Mouse (Mus musculus): ENCODE measurements at regions not wholly inside any gene's neighbourhood (a gene's known extent, or its start where the extent isn't known, plus 50 kb on each side); places are given as distances from the start of the nearest gene placed in this dataset.
"Not testable (repeated sequence)": the region's sequence is repeated elsewhere in the genome, so short reads cannot be mapped to it uniquely, and the experiment has no call there.

DNA sequence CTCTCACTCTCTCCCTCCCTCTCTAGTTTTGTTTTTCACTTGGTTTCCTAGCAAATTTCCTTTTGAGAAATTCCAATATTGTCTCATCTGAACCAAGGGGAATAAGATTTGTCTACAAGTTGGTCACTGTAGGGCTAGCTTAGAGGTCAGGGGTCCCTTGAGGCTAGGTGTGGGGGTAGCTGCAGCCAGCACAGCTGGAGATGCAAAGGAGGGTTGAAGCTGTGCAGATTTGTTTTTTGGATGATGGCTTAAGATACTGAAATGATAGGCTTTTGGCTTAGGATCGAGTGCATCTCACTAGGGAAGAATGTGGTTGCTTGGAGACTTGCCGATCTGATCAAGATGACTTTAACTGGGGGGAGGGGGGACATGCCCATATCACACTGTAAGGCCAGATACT lies 88.3 kb upstream of the Tmem28 start:
- no peak for DNase-seq (ENCODE audit: low spot score)

DNA sequence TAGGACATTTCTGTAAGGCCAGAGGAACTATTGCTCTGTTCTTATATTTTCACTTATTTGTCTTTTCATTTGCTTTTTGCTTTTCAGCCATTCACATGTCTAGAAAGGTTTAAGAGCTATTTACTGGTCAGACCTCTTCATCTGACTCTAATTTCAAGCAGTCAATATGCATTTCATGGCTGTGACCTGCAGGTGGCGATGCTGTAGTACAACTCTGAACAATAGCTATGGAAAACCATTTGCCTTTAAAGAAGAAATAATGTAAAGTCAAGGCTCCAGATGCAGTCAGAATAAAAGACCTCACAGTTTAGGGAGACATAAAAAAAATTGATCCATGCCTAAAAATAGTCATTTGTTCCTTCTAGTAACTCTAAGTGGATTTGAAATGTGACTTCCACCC lies 95.7 kb upstream of the Tmem28 start:
- DNase-seq (ENCODE audit: low spot score), result no peak

DNA sequence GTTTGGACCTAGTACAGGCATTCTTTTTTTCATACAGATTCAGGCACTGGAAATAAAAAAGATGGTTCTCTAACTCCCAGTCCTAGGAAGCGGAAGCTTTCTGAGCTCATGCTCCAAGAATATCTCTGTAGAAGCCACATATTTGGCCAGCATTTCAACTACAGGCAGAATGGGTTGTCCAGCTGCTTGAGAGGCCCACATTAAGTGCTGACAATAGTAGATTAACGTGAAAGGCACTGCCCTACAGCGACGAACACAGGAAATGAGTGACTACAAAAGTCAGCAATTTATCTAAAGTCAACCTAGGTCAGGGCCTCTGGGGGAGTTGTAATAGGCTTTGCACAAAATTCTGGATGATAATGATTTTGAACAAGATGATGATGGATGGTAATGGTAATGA lies 125.5 kb upstream of the Tmem28 start:
- no peak for DNase-seq (ENCODE audit: low spot score)

DNA sequence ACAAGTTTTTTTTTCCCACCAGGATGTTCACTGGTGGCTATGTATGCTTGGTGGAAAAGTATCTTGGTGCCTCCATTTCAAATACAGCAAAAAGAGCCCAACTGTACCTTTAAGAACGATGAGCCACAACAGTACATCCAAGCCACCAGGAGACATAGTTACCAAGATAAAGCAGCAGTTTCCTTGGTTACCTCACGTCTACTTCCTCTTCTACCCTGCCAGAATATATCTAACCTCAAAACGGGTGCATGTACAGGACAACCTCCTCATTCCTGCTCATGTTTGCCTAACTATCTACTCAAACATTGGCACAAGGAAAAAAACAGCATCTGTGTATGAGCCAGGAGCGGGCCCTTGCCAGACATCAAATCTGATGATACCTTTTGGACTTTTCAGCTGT lies 129.8 kb upstream of the Tmem28 start:
- no peak for DNase-seq (ENCODE audit: low spot score)

DNA sequence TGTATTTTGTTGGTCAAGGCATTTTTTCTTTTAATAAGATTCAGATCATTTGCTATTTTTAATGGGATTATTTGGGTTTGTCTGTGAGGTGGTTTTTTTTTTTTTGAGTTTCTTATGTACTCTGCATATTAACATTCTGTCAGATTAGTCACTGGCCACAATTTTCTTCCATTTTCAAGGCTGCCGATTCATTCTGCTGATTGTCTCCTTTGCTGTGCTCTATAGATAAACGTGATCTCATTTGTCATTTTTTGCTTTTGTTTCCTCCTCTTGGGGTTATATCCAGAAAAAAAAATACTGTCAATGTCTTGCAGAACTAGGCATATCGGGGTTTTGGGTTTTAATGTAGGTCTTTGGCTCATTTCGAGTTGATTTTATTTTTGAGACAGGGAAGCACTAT lies 131.1 kb upstream of the Tmem28 start:
- no peak for DNase-seq (ENCODE audit: low spot score)

DNA sequence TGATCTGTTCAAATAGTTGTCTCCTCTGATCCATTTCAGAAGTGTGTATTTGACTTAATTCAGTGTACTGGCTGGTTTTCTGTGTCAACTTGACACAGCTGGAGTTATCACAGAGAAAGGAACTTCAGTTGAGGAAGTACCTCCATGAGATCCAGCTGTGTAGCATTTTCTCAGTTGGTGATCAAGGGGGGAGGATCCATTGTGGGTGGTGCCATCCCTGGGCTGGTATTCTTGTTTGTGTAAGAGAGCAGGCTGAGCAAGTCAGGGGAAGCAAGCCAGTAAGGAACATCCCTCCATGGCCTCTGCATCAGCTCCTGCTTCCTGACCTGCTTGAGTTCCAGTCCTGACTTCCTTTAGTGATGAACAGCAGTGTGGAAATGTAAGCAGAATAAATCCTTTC lies 138.3 kb upstream of the Tmem28 start:
- not testable (repeated sequence) for DNase-seq (ENCODE audit: low spot score)

DNA sequence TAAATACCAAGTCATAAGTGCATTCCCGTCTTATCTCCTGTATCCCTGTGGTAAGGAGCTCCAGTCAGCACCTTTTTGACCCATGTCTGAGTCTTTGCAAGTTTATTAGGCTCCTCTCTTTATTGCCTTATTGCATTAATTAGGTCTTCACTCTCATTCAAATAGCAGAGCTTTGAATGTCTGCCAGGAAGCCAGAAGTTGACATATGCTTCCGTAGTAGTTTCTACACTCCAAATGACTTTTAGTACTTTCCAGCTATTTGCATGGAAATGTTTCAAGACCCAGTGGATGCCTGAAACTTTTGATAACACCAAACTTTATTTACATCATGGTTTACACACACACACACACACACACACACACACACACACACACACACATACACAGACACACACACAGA lies 153.2 kb upstream of the Tmem28 start:
- no peak for DNase-seq (ENCODE audit: low spot score)

DNA sequence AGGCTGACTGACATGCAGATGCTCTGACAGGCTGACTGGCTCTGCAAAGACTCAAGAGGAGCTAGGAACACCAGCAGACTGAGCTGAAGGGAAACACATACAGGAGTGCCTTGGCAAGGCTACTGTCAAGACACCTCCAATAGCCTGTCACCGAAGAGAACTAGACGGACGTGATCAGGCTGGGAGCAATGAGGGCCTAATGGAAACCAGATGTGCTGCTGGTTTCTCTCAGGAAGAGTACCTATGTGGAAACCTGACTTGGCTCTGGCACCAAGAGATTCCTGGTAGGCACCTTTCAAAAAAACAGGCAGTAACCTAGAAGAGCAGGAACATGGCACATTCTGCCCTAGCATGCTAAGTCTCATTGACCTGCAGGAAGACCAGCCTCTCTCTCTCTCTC lies 158.3 kb upstream of the Tmem28 start:
- no peak for DNase-seq (ENCODE audit: low spot score)

DNA sequence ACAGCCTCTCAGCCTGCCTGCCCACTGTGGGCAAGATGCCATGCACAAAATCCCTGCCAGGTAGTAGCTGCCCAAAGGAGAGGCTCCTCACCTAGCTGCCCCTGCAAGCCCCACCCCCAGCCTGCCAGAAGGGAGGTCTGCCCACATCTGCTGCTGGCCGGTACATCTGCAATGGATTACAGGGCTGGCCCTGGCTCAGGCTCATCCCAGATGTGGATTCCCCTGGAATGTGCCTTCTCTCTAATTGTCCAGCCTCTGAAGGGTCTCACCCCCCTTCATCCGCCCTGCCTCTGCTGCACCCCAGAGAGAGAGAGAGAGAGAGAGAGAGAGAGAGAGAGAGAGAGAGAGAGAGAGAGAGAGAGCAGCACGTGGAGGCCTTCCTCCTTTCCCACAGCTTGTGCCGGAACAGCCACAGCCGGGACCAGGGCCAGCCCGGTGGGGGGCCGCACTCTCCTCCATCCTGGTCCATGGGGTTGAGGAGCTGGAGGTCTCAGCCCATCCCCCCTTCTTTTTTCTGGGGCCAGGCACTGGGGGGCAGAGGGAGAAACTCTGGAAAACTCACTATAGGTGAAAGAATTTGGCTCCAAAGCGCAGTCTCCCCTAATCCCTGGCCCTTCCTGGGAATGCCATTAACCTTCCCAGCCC lies 161.2 kb upstream of the Tmem28 start:
- DNase-seq (ENCODE audit: low spot score), result no peak

DNA sequence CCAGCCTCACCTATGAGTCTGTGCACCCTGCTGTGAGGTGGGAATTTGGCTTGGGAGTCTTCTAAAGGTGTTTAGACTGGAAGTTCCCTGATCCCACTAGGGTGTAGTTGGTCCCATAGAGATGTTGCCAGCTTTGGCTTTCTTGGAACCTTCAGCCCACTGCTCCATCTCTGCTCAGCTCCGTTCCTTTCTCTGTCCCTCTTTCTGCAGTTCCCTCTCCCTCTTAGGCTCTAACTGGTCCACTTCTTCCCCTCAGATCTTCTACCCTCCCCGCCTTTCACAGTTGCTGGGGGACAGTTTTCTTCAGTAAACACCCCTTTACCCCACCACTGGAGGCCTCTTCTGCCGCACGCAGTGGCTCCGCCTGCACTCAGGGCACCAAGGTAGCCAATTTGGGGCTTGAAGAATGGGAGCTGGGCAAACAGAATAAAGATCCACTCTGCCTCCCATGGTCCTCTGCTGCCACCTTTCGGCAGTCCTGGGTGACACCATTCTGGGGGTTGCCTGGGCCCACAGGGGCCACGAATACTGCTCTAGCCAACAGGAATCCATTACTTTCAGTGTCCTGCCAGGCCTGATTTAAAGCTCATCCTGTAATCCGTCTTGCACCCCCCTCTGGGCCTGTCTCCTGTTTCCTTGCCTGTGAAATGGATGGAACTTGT lies 162.9 kb upstream of the Tmem28 start:
- DNase-seq (ENCODE audit: low spot score), result peak; percentile 31

DNA sequence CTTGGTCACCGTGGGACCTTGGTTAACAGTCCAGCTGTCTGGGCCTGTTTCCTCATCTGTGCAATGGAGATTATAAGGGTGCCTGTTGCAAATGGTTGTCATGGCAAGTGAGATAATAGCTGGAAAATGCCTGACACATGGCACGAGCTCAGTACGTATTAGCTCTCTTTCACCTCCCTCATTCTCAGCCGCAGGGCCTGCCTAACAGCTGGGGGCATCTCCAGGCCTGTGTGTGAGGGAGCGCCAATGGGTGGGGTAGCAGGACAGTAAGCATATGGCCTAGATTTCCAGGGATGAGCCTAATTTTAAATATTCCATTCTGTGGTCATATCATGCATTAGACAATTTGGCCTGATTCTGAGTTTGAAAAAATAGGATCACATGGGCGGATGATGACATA lies 163.8 kb upstream of the Tmem28 start:
- no peak for DNase-seq (ENCODE audit: low spot score)

DNA sequence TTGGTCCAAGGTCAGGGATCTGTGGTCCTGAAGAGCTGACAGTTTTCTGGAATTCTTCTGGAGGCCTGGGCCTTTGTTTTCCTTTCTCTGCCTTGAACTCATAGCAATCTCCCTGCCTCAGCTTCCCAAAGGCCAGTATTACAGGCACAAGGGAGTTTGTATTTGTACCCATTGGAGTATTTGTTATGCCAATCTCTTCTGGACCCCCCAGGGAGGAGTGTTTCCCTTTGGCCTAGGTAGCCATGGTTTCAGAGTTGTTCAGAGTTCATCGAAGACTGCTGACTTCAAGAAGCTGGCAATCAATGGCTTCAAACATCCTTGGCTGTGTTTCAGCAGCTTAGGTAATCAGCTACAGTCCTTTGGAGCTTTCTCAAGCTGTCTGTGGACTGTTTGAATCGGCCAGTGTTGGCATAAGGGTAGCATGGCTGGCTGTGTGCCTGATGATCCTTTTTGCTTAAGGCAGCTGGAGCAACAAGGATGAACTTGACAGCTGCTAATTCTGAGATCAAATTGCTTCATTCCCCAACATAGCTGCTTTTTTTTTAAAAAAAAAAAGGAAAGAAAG lies 161.2 kb upstream of the Pja1 start:
- DNase-seq (ENCODE audit: low spot score), result no peak

DNA sequence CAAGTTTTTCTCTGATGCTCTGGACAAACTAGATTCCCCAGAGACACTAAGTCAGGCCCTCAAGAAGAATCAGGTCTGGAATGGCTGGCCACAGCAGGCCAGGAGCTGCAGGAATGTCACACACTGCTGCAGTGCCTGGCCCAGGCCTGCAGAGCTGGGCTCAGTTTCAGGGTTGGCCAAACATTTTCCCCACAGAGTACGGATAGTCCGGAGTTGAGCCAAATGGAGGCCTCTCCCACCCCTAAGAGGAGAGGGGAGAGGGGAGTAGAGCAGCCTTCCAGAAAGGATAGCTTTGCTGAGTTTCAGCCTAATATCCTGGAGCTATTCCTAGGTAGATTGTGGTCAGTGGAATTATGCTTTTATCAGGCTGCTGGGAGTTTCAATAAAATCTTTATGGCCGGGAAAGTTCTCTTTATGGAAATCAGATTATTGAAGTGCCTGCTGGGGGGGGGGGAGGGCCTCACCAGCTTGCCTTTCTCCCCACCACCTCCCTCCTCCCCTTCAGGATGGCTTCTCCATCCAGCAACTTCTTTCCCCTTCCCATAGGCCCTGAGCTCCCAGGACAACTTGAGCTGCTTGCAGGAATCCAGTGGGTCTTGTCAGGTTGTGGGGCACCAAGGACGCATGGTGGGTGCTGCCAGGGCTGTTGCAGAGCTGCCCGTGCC lies 153.6 kb upstream of the Pja1 start:
- no peak for DNase-seq (ENCODE audit: low spot score)

DNA sequence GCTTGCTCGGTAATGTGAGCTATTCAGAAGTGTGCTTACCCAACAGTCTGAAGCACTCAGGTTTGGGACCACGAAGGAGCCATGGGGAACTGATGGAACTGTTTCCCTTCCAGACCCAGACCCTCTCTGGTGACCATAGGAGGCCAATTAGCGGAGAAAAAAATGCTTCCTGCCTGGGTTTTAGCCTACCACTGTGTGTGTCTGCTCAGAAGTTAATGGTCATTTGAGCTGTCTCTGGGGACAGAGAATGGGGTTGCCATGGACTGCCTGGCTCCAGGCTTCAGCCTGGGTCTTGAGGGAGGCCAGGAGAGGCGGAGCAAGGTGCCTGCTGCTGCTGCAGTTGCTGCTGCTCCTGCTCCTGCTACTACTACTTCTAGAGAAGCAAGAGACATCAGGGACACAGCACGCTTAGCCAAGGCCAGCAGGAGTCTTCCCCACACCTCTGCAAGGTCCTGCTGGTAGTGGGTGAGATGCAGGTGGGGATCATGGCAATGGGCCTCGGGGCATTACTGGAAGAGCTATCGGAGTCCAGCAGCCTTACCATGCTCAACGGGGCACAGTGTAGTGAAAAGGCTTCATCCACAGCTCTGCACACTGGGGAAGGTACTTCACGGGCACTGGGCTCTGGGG lies 141.2 kb upstream of the Pja1 start:
- DNase-seq (ENCODE audit: low spot score), result no peak

DNA sequence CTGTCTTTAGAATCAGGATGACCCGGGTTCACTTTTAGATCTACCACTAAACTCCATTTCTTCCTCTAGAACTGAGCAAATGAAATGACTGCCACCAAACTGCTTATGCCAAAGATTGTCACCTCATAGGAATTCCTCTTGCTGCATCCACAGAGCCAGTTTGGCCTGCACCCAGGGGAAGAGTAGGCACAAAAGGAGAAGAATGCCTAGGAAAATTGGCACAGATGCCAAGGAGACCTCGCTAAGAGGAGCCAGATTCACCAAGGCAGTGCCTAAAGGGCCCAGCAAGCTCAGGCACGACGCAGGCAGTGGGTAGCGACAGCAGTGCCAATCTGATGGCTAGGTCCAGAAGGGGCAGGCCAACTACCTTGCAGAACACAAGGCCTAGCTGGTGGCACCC lies 139.0 kb upstream of the Pja1 start:
- no peak for DNase-seq (ENCODE audit: low spot score)

DNA sequence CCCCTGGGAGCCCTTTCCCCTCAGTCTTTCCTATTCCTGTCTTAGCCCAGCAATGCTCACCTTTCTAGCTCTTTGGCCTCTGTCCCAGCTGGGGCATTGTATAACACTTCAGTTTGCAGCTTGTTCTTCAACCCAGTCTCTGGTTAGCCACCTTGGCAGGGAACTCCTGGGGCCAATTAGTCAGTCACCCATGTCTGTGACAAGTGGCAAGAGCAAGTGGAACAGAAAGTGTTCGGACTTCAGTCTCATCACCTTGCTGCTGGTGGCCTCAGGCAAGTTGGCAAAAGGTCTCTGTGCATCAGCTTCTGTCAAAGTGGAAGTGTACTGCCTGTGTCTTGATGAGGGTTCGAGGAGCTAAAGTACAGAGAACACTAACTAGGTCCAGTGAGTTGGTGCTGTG lies 138.5 kb upstream of the Pja1 start:
- DNase-seq (ENCODE audit: low spot score), result no peak

DNA sequence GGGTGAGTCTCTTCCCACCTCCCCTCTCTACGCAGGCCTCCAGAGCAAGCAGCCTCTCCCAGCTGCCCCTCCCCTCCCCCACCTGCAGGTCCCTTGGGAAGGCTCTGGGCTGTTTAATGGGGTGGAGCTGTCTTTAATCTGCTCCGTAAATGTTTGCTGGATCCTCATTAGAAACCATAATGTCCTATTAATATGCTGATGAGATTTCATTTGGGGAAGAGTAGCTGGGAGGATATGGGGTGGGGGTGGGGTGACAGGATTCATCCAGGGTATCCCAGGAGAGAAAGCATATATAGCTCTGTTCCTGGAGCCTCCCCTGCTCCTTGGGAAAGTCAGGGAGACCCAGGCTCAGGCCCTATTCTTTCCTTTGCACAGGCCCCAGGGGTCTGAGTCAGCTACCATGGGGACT lies 137.2 kb upstream of the Pja1 start:
- no peak for DNase-seq (ENCODE audit: low spot score)

DNA sequence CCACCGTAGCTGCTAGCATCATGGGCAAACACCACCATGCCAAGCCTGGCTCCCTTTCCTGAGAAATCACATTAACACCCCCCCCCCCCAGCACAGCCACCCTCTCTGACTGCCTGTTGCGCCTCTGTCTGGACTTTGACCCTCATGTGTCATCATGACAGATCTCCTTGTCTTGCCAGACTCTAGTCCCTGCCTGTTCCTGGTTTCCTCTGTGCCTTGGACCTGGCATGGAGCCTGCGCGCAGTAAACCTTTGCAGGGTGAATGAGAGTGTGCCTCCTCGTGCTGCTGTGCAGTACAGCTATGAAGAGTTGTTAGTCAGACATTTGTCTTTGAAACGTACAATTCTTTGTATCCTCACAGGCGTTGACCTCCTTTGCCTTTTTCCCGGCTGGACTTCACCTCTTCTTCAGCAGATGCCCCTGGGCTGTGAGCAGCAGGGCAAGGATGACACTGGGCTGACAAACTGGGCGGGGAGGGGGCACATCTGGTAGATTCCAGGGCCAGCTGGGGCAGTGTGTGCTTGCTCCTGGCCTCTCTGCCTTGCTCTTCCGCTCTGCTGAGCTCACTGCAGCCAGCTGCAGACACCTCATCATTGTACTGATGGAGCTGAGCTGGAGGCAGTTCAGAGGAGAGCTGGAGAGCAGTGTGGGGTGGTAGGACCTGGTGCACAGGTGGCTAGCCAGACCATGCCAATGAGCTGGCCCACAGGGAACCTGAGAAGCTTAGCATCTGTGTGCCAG lies 134.2 kb upstream of the Pja1 start:
- no peak for DNase-seq (ENCODE audit: low spot score)

DNA sequence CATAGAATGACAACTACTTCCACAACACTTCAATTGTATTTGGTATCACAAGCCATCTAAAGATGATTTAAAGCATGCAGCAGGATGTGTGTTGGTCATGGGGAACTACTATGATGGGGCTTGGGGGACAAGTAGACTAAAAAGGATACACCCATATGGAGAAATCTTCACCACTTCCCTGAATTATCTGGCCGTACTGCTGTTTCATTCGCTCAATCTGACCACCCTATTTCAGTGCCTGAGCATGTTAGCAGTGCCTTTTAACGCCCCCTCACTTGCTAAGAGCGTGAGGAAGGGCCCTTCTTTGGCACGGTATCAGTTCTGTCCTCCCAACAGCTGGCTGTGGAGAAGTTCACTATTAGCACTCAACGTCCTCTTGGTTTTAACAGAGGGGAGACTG lies 132.6 kb upstream of the Pja1 start:
- DNase-seq (ENCODE audit: low spot score), result no peak

DNA sequence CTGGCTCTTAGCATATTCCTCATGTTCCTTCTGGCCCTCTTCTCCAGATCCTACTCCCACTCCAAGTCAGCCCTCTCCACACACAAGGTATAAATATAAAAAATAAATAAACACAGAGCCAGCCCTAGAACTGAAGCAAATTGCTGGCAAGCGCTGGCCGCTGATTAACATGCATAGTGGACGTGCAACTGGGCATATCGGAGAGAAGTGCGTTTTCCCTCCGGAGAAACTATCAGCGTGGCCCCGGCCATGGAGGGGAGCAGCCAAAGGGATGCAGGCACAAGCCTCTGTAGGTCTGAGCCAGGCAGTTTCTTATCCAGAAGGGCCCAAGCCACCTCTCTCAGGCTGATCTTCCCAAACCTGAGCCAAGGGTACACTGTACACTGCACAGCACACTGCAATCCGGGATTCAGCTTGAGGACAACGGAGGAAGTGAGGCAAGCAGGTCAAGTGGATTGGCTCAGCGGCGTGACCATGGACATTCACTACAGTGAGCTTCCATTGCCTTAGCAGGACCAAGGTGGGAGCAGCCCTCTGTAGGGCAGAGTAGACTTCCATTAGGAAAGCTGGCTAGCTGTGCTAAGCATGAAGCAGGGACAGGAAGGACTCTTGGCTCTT lies 131.3 kb upstream of the Pja1 start:
- no peak for DNase-seq (ENCODE audit: low spot score)

DNA sequence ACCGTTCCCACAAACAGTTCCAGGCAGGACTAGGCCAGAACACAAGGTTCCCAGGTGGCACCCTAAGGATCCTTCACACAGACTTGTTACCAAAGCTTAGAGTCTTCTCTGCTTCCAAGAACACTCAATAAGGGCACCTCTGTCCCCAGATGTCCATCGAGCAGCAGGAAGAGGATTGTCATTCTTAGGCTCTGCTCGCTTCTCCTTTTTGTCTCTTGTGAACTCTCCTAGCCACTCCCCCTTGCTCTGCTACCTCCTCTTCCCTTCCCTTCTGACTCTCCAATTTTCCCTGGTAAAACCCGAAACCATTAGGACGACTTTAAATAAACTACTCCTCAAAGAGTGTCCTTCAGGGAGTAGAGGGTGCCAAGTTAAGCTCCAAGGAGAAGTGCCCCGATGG lies 124.4 kb upstream of the Pja1 start:
- DNase-seq (ENCODE audit: low spot score), result no peak

Measured in T-cell, adult 2 months (primary cell).